Mouse (Mus musculus): ENCODE measurements around the gene Ppp1r35.
A peak's percentile ranks its signal among the peaks of the same experiment; 100 is the strongest.

Ppp1r35 gene

DNA sequence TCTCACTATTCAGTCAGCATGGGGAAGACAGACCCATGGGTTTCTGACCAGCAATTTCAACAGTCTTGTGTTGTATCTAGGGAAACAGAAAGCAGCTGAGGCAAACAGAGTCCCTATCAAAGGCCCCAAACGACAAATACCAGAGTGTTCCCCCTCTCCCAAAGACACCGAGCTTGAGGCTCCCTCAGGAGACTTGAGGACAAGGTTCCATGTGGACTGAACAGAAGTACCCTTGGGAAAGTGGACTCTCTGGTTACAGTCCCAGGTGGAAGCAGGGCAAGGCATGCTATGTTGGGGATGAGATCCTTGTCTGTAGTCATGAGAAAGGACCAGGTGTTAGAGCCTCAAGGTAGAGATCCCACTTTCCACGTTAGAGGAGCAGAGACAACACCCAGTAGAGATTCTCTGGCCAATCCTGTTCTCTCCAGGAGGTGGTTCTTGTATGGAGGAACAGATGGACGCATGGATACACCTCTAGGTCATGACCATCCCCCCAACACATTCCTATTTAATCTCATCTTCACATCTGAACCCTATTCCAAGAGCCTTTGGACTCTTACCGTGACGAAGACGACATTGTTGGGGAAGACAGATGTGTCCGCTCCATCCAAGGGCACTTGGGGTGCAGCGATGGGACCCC, 5.4 kb downstream of the Ppp1r35 start:
- DNase-seq, result no peak

DNA sequence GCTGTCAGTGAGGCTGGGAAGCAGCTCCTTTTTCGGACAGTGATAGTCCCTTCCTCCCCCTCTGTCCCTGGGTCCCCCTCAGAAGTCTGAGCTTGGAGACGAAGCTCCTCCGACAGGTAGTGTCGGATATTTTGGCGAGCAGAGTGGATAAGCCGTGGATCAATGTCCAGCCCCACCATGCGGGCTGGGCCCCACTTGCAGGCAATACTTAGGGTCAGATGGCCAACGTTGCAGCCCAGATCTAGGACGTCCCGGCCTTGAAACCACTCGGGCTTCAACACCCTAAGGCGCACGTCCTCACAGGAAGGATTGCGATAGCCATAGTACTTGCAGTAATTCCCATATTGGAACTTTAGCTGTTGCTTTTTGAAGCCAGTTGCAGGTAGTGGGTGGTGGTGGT, 5.9 kb downstream of the Ppp1r35 start:
- peak; percentile 27 for DNase-seq

DNA sequence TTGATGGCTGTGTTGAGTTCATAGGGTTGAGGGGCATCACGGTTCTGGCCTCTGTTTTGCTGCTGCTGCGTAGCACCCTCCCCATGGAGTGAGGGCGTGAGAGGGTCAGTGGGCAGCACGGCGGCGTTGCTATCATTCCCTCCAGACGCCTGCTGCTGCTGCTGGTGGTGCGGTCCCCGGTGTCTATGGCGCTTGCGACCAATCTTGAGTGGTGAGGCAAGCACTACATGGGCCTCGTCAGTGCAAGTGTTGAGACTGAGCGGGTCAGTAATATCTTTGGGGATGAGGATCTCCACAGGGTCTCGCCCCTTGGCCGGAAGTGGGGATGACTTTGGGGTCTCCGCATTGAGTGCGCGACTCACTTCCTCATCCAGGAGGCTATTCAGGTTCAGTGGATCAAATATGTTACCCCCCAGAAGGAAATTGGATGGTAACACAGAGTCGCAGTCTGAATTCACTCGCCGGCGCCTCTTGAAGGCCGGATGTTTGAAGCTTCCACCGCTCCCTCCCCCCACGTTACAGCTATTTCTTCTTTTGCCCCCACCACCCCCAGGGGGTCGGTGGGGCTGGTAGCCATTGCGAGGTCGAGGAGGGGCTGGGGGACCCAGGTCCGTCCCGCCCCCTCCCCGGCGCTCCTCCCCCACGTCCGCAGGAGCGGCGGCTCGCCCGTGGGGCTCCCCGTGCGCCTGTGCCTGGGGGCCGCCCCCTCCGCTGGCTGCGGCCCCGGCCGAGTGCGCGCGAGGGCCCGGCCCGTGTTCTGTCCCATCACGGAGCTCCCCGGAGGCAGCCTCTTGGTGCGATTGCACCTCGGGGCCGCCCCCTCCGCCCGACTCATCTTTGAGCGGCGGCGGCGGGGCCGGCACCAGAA, 6.7 kb downstream of the Ppp1r35 start:
- peak; percentile 50 for DNase-seq

DNA sequence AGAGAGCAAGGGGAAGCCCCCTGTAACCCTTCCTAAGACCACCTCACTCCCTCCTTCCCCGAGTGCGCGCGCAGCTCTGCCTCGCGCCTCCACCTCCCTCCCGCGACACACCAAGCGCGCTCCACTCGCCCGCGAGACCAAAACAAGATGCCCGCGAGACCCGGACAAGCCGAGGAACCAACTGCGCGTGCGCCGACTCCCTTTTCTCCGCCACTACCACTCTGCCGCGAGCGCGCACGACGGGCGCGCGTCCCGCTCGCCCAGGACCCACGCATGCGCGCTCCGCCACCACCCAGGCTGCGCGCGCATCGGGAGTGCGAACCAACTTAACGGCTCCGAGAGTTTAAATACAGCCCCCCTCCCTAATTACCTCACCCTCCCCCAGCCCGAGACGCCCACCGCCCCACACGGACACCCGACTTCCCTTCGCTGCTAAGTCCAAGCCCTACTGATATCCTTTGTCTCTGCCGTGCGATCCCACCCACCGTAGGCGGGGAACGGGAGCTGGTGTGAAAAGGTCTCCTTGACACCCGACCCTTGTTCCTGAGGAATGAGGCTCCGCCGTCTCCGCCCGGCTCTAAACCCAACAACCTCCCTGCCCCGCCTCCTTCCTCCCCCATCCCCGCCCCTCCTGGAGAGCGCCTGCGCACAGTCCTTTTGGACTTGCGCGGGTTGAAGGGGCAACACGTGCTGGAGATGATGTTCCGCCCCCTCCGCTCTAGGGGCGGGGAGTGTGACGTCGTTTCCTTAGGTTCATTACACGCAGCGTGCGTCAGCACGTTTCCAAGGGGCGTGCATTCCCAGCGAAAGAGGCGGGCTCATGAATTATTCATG, 7.7 kb downstream of the Ppp1r35 start:
- DNase-seq, result peak; percentile 100

DNA sequence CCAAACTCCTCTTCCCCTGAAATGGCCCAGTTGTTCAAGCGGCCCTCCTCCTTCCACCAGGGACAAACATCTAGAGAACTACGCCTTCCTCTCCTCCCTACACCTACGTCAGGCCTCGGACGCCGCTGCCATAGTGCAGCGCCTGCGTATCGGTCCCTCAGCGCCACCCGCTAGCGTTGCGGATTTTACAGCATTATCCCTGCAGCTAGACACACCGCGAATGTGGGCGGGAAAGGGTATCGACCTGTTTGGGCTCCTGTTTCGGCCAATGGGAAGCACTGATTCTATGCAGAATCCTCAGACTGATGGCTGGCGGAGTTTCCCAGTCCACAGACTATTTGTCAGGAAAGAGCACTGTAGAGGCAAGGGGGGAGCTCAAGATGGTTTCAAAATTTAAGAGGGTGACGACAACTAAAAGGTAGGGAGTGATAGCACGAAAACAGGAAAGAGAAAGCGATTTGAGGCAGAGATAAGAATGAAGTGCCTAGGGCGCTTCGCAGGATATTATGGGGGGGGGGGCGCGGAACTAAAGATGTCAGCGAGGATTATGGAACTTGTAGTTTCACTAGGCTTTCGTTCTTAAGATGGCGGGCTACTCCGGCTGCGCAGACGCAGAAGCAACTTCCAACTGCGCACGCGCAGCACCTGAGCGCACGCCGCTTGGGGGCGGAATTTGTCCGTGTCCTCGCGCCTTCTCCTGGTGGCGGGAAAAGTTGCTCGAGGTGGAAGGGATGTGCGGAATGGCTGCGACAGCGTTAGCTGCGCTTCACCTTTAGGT, 8.7 kb downstream of the Ppp1r35 start, which contains the start of the genes Mepce and Zcwpw1:
Gene Mepce (minus strand): TSS at position 505 of the 778 bp plus-strand sequence.
Gene Zcwpw1 (plus strand): TSS at position 648 of the 778 bp plus-strand sequence.
- peak; percentile 96 for DNase-seq

DNA sequence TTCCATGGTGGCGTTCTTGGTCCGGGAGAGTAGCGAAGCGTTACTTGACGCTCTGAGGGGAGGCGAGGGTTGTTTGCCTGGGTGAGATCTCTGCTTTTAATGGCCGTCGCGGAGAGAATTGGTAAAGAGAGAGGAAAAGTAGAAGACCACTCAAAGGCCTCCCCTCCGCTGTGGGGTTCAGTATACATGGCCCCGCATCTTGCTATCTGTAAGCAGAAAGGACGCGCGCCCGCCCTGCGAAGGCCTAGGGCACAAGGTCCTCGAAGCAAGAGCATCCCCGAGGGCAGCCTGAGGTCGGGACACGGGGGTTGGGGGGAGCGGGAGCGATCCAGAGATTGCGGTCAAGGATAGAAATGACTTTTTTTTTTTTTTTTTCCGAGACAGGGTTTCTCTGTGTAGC, 9.5 kb downstream of the Ppp1r35 start:
- peak; percentile 43 for DNase-seq

DNA sequence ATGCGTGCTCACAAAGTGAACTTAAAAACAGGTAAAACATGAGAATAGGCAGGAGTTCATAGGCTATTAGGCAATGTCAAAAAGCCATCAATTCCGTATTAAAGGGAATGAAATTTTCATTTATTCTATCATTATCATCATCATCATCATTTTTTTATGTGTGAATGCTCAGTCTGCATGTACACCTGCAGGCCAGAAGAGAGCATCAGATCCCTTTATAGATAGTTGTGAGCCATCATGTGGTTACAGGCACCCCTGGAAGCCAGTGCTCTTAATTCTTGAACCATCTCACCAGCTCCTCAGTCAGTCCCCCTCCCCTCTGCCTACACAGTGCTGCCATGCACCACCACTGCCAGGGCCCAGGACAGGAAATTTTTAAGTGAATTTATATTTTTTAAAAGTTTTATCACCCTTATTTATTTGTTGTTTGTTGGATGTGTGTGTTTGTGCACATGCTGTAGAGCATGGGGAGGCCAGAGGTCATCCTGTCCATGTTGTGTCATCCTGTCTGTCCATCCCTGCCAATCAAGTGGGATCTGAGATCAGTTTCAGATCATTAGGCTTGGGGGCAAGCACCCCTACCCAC, 10.4 kb downstream of the Ppp1r35 start:
- no peak for DNase-seq

DNA sequence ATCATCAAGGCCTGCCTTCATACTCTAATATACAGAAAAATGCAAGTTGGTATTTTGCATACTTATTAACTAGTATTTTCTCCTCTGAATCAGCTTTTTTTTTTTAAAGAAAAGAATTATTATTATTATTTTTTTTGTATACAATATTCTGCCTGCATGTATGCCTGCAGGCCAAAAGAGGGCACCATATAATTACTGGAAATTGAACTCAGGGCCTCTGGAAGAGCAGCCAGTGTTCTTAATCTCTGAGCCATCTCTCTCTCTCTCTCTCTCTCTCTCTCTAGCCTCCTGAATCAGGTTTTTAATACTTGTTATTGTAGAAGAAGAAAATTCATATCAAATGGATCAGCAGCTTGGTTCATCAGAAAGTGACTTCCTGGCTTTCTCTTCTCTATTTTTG, 12.9 kb downstream of the Ppp1r35 start:
- DNase-seq, result no peak

DNA sequence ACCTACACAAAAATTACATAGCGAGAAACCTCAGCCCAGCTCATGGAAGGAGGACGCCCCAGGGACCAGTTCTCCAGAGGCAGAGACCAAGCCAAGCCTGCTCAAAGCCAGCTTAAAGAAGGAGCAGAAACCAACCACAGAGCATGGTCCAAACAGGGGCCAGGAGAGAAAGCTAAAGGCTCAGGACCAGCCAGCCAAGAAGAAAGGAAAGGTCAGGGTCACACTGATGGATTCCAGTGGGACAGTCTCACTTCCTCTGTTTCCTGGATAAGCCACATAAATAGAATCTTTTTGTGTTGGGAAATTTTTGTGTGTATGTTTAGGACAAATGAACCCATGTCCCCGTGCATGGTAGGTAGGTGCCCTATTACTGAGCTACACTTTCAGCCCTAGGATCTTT, 18.0 kb downstream of the Ppp1r35 start:
- DNase-seq, result peak; percentile 12

DNA sequence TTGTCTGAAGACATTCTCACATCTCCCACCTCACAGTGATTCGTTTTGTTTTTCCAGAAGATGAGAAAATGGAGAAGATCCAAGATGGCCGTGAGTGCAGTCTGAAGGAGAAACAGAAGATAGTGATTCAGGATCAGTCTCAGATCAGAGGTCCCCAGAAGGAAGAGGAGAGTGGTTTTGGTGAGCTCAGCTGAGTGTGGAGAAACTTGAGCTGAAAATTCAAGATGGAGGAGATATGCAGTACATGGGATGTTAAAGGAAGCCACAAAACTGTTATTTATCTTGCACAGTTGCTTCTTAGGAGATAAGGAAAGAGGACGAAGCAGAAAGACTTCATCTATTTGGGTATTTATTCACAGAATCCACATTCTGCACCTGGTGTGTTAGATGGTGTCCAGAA, 22.3 kb downstream of the Ppp1r35 start:
- no peak for DNase-seq

DNA sequence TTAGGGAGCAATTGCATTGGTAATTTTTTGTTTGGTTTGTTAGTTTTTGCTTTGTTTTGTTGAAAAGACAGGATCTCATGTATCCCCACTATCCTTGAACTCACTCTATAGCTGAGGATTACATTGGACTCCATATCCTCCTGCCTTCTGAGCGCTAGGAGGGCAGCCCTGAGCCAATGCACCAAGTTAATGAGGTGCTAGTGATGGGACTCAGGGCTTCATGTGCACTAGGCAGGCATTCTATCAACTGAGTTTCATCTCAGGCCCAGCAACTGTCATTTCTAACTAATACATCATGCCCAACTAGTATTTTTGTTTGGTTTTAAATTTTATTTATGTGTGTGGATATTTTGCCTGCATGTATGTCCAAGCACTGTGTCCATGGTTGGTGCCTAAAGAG, 27.5 kb downstream of the Ppp1r35 start:
- no peak for DNase-seq

DNA sequence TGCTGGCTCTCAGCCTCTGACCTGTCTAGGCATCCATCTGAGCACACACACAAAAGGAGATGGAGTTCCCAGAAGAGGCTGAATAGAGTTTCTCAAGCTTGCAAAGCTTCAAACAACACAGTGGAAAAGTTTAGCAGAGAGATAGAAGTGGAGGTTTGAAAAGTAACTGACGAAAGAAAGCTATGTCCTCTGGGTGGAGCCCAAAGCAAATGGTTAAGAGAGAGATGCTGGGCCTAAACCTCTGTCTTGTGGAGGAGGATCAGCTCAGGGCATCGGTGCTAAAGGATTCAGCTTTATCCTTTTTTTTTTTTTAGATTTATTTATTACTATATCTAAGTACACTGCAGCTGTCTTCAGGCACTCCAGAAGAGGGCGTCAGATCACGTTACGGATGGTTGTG, 29.7 kb downstream of the Ppp1r35 start:
- no peak for DNase-seq

DNA sequence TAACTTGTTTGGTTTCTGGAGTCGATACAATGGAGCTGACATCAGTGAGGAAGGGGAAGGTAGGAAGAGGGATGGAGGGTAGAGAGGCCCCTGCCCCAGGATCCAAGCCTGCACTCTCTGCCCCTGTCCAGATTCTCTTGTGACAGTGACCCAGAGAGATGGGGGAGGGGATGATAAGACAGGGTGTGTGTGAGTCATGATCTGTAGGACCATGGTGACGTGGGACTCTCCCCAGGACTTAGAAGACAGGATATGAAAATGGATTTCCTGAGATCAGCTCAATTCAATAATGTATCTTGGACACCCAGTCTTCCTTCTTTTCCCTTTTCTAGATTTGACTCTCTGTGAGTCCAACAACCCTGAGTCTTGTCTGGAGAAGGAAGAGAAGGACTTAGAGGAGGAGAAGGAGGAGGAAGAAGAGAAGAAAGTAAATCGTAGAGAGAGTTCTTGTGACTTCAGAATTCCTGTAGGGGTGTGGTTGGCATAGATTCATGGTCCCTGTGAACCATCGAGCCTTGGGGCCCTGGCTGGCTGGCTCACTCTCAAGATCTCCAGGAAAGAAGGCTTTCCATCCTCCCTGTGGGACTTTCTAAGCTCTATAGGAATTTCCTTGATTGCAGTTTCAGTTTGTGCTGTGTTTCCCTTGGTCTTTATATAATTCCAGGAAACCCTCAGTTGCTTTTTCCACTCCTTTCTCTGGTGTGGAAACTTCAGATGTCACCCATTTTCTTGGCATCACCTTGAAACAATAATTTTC, 39.0 kb downstream of the Ppp1r35 start:
- no peak for DNase-seq

DNA sequence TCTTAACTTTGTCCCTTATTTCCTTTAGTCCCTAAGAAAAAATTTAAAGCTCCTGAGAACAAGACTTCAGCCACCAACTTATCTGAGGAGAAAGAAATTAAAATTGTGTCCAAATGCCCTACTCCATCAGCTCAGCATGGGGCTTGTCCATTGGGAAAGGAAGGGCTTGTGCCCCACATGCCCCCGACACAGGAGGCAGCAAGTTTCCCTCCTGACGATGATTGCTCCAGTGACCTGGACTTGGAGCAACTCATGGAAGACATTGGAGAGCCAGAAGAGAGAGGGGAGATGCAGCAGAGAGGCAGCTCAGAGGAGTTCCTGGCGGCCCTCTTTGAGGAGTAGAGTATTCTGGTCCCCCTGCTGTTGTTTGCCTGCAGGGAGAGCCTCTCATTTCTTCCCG, 43.5 kb downstream of the Ppp1r35 start:
- no peak for DNase-seq

DNA sequence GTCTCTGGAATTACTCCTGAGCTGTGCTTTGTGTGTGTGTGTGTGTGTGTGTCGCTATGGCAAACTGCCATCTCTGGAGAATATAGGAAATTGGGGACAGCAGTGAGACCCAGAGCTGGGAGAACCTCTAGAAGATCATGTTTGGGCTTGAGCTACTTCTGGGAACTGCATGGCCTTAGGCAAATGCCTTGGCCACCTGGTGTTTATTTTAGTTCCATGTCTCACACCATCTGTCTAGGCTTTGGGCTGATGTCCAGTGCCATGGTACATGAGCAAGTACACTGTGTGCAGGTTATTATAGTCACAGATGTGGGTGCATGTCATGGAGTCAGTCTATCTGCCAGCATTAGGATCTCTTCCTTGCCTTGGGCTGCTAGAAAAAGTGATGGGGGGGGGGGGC, 44.0 kb downstream of the Ppp1r35 start:
- DNase-seq, result no peak

DNA sequence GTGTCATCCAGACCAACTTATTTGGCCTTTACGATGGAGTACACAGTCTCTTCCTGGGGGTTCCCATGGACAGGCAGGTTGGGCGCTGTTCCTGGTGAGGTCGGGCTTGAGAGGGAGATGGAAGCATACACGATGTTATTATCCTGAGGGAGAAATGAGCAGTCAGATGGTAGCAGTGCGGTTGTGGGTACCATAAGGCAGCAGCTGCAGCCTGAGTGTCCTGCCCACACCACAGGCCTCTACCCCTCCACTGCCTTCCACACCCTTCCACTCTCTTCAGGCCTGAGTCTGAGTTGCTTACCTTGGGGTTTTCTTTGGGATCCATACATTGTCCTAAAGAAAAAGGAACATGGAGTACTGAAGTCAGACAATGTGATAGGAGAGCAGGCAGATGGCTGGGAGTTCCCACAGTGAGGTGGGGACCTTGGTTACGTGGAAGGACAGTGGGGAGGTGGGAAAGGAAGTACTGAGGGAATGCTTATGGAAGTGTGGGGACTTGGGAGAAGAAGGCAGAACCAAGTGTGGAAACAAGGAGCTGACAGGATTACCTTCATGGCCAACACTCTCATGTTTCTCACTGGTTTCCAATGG, 44.9 kb downstream of the Ppp1r35 start:
- no peak for DNase-seq

DNA sequence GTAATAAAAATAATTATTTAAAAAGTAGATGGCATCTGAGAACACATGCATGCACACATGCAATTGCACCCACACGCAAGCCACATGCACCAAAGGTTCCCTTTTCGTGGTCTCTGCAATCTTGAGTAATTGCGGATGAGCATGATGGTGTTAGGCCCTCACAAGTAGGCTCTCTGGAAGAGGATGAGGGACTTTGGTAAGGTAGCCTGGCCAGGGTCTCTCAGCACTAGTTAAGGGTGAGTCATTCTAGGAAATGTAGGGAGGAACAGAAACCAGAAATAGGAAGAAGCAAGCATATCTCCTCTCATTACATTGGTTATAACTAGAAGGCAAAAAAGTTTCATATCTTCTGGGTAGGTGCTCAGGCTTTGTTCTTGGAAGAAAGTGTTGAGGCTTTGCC, 46.4 kb downstream of the Ppp1r35 start:
- no peak for DNase-seq

DNA sequence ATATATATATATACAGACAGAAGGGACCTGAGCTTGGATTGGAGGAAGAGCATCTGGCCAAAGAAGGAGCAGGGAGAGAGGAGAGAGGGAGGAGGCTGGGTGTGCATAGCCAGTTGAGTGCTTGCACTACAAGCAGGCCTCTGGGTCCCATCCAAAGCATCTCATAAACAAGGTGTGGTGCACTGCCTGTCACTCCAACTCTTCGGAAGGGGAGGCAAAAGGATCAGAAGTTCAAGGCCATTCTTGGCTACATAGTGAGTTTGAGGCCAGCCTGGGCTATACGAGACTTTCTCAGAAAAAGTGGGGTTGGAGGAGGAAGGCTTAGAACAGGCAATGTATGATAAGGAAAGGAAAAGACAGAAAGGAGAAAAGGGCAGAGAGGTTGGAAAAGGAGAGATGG, 47.3 kb downstream of the Ppp1r35 start:
- no peak for DNase-seq

DNA sequence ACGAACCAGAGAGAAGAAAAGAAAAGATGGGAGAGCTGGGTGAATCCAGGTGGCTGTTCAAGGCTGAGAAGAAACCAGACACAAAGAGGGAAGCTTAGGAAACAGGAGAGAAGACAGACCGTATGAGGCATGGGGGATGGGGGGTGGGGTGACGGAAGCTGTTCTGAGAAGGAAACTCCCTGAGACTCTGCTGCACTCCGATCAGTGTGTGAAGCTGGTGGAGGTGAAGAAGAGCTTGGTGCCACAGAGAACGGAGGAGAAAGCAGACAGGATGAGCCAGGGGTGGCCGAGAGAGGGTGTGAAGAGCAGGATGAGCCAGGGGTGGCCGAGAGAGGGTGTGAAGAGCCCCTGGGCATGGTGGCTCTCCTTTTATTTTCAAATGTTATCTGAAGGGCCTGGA, 47.8 kb downstream of the Ppp1r35 start:
- no peak for DNase-seq

DNA sequence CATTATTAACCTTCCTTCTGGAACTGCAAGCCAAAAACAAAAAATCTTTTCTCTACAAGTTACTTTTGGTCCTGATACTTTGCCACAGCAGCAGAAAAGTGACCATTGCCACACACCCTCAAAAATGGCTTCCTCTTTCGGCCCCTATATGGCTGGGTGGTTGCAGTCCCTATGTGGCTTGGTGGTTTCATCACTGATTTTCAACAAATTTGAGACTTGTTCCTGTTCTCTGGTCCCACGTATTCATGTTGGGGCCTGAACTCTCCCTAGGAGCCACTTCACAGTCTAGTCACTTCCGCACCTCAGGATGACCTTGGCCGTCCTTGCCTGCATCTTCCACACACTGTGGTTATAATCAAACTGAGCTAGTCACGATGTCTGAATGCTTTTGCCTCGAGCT, 50.0 kb downstream of the Ppp1r35 start:
- no peak for DNase-seq
